Mouse (Mus musculus): ENCODE data around the gene Cab39.
"Not testable (repeated sequence)": the region's sequence is repeated elsewhere in the genome, so short reads cannot be mapped to it uniquely, and the experiment has no call there.

The Cab39 gene

DNA sequence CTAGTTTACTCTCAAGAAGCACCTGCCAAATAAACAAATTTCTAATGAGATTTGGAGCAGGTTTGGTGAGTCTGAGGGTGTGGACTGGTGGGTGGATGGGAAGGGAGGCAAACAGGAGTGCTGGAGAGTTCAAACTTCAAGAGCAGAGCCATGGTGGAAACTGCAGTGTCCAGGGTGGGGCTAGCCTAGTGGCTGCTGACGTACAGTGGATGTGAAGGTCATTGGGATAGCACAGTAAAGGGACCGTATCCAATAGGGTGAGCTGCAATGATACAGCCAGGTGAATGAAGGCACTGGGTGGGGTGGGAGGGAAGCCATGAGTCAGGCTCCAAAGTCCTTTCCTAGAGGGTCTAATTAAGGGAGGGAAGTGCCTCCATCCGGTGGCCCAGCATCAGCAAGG lies 2.7 kb upstream of the Cab39 start:
- DNase-seq (ENCODE audit: low read depth, low spot score): no peak

DNA sequence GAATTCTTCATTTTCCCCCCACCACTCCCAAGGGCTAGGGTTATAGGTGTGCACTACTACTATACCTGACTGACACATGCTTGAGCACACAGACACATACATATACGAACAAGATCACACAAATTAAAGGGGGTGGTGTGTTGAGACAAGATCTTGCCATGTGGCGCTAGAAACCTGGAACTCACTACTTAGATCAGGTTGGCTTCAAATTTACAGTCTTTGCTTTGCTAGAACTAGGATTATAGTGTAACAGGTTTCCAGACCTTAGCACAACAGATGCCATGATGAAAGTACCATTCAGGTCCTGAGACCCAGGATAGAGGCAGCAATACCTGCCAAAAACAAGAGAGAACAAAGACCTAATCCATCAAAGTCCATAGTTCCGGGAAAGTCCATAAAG lies 1.8 kb upstream of the Cab39 start:
- DNase-seq (ENCODE audit: low read depth, low spot score): no peak

DNA sequence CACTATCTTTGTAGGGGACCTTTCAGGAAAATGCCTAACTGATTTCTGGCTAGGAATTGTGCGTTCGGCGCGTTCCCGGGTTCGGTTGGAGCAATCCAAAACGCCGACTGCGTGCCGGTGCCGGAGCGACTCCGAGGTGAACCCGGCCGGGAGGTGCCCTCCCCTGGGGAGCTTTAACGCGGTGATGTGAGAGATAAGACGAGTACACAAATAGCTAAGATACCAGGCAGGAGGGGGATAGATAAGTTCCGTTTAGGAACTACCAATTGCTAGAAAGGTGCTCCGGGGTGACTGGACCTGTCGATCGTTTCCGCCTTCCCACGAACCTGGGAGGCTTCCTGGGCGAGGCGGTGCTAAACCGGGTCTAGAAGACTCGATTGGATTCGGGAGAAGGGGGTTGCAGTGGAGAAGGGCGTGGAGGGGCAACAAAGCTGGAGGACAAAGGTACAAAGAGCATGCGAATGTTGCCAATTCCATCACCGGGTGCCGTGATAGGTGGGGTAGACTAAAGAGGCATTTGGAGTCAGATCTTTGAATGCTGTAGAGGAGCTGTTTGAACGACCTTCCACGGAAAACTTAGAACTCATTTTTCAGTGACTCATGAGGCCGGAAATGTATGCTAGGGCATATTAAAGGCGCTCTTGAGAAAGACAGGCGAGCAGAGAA lies 998 bp downstream of the Cab39 start:
- no peak for DNase-seq (ENCODE audit: low read depth, low spot score)

DNA sequence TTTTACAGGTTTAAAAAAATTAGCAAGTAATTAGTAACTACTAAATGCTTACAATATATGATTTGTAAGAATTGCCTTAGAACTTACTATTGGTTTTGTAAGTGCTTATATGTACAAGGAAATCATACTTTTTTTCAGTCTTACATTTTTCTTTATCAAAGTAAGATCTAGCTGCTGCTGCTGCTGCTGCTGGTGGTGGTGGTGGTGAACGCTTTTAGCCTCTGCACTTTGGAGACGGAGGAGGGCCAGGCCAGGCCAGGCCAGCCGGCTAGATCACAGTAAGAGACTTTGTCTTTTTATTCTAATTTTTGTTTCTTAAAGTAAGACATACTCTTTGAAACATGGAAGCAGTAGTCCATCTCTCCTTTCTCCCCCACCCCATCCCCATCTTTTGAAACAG lies 2.0 kb downstream of the Cab39 start:
- no peak for DNase-seq (ENCODE audit: low read depth, low spot score)

DNA sequence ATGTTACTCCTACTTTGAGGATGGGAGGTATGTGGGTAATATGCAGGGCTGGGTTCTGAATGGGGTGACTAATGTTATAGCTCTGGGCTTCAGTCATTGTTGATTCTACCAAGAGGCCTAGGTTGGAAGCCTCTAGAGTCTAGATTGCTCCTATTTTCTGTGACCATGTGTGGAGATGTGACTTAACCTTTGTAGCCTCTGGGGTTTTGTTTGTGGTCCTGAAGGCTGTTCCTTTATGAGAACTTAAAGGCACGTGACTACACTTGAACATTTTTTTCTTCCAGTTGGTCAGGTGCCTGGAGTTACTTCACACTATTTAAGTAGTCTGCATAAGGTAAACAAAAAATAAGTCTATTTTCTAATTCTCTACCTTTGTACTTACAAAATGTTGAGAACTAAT lies 6.5 kb downstream of the Cab39 start:
- DNase-seq (ENCODE audit: low read depth, low spot score): no peak

DNA sequence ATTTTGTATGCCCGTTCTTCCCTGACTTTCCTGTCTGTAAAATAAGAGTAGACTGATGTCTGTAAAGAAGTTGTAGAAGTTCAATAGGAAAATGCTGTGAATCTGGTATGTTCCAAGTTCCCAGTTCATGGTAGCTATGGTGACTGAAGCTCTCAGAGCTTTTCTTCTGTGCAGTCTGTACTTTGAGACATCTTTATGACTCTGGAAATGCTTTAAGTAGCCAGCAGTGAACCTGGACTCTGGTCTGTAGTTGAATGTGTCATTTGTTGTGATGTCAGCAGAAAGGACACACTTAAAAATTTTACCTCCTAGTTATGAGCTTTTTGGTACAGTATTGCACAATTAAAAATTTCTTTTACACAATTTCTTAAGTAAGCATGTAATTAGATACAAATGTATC lies 9.3 kb downstream of the Cab39 start:
- DNase-seq (ENCODE audit: low read depth, low spot score): no peak

DNA sequence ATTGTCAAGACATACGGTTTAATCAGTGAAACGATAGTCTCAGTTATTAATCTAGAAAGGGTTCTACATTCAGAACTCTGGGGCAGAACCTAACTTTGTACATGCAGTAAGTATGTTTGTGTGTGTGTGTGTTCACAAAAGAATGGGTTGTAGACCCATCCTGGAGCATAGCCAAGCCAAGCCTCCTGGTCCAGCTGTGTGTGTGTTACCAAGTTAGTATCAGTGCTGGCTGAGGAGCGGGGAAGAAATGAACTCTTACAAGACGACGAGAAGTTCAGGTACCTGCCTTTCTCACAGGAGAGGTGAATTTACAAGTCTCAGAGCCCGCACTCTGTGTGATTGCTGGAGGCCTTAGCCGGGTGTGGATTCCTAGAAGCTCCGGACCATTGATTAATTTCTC lies 11.3 kb downstream of the Cab39 start:
- no peak for DNase-seq (ENCODE audit: low read depth, low spot score)

DNA sequence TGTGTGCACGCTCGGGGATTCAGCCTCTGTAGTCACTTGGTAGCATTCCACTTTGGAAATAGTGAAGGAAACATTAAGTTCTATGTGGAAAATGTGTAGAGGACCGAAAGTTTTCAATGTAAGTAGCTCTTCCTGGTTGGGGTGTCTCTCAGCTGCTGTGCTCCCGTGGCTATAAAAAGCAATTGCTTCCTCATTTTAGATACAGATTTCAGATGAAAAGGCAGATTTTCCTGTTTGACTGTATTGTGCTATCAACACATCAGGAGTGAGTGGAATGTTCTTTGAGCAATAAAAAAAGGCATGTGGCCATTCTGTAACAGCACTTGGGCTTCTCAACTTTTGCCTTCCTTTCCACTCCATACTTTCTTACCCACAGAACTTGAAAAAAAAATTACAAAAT lies 16.0 kb downstream of the Cab39 start:
- no peak for DNase-seq (ENCODE audit: low read depth, low spot score)

DNA sequence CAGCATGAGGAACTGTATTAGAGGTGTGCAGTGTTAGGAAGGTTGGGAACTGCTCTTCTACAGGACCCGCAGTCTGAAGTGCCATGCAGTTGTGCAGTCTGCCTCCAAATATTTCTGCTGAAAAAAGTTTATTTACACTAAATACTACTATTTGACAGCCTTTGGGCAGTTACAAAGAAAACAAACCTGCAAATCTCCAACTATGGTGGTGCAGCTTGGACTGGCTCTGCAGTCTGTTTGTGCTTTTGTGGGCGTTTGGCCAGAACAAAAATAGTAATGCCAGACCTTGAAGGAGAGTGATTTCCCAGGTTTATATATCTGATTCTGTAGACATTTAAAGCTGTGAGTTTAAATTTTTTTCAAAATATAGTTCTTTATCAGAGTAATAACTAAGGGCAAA lies 17.1 kb downstream of the Cab39 start:
- no peak for DNase-seq (ENCODE audit: low read depth, low spot score)

DNA sequence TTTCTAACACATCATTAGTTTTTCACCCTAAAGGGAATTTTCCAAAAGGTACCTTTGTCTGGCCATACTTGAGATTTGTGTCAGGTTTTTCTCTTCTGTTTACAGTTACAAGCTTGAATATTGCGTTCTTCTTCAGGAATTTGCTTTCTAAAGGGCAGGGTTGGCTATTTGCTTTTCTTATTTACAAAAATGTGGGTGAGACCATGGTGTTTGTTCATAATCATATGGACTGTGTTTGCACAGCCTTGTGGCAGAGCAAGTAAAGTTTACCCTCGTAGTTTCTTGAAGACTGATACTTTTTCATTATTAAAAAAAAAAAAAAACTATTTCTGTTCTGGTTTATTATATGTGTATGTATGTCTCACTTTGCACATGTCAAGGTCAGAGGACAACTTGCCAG lies 17.5 kb downstream of the Cab39 start:
- DNase-seq (ENCODE audit: low read depth, low spot score): no peak

DNA sequence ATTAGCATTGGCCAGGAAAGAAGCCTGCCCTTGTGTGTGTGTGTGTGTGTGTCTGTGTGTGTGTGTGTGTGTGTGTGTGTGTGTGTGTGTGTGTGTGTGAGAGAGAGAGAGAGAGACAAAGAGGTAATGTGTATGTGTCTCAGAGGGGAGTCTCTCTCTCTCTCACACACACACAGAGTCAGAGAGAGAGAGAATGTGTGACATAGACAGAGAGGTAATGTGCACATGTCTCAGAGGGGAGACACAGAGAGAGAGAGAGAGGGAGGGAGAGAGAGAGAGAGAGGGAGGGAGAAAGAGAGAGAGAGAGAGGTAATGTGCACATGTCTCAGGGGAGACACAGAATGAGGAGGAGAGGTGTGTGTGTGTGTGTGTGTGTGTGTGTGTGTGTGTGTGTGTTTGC lies 21.0 kb downstream of the Cab39 start:
- not testable (repeated sequence) for DNase-seq (ENCODE audit: low read depth, low spot score)

DNA sequence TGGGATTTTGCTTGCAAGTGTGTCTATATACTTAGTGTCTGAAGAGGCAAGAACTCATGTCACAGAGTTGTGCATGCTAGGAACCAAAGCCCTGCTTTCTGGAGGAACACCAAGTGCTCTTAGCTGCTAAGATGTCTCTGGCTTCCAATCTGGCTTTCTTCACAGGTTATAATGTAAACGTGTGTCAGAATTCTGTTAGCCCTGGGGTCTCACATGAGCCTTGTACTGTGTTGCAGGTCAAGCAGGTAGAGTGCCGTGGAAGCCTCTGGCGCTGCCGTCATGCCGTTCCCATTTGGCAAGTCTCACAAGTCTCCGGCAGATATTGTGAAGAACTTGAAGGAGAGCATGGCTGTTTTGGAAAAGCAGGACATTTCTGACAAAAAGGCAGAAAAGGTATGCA lies 24.9 kb downstream of the Cab39 start:
- DNase-seq (ENCODE audit: low read depth, low spot score): no peak

DNA sequence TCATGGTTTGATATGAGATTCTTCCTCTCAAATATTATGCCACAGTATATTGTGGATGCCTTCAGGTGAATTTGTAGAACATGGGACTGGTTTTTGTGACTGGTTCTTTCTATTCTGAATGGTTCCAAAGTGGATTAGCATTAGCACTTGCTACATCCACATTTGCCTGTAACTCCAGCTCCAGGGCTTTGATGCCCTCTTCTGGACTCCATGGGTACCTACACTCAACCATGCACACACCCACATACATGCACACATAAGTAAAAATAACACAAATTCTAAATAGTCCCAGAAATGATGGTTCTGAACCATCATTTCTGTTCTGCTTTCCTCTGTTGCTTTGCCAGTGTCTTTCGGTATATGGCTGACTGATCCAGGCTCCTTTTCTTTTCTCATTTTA lies 26.5 kb downstream of the Cab39 start:
- DNase-seq (ENCODE audit: low read depth, low spot score): no peak

DNA sequence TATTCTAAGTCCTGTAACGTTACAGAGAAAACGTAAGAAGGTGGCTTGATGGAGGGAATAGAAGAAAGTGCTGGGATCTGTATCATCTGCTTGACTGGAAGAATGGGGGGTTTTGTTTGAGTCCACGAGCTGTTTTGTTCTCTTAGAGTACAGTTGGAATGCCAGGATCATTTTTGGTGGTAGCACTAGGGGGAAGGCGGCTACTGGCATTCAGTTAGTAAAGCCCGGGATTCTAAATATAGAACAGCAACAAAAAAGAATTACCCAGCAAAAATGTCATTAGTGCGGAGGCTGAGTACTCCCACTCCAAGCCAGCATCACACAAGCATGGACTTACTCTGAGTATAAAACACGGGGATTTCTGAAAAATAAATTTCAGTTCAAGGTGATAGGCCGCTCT lies 29.0 kb downstream of the Cab39 start:
- no peak for DNase-seq (ENCODE audit: low read depth, low spot score)

DNA sequence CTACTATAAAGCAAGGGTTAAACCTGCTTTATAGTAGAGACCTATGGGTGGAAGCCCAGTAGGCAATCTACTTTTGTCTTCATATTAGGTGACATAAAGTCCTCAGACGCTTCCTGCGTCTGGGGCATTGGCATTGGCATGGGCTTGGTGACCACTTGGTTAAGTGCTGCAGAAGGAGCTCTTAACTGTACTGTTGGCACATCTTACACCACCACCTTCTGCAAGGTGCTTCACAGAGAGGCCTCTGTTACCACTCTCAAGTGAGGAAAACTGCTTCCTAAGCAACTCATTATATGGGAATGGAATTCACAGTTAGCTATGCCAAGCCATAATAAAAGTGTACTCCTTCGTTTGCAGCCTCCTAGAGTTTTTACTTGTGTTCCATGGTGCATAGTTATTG lies 31.7 kb downstream of the Cab39 start:
- DNase-seq (ENCODE audit: low read depth, low spot score): no peak

DNA sequence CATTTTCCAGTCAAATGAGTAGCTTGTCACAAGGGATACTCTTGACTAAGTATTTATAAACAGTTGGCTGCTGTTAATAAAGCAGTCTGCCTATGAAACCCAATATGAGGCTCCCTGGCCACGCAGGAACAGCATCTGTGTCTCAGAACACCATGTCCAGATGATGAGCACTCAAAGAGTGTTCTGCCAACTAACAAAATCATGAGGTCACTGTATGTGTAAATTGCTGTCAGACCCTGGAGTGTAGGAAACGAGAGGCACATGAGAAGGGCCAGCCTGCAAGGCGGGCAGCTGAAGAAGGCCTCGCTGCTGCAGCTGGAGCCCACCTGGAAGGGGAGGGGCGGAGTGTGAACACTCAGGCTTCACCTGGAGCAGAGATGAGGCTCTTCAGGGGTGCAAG lies 33.9 kb downstream of the Cab39 start:
- no peak for DNase-seq (ENCODE audit: low read depth, low spot score)

DNA sequence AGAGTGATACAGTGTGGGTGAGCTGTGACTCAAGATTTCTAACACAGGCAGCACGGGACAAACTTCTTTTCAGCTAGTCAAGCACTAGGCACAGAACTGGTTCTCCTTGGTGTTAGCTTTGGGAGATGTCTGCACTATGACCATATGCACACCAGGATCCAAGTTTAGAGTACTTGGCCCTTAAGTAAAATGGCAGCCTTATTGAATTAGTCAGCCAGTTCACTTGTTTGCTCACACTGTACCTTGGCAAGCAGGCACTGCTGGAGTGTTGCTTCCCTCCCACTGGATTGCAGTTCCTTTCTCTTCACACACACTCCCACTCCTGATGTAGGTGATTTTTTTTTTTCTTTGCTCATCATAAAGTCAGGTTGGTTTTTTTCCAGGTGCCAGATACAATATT lies 35.8 kb downstream of the Cab39 start:
- no peak for DNase-seq (ENCODE audit: low read depth, low spot score)

DNA sequence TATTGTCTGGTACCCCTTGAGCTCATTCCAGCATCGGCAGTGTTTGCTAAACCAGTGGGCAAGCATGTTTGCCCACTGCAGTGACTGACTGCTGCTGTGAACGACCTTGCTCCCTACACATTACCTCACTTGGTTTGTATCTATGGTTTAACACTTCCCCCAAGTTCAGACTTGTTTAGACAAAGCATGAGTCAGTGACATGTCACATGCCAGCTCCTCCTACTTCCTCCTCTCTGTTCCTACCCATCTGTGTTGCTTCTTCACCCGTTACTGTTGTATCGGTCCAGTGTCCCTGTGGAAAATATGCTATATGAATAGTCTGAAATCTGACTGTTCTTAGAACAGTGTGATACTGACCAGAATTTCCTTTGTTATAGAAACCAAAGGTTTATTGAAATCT lies 44.8 kb downstream of the Cab39 start:
- no peak for DNase-seq (ENCODE audit: low read depth, low spot score)

DNA sequence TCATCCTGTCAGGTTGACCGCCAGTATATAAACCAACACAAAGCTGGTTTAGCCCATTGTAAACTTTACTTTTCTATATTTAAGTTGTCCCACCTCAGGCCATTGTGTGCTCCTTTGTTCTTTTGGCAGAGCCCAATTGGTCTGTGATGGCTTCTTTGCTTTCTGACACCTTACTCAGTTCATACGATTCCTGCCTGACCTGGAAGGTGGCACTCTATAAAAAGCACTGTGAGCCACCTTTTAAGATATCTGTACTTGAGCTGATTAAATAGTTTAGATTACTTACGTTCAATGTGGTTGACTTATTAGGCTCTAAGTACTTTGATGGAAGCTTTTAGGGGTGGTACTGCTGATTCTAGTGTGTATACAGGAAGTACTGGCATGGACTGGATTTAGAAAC lies 46.1 kb downstream of the Cab39 start:
- no peak for DNase-seq (ENCODE audit: low read depth, low spot score)

DNA sequence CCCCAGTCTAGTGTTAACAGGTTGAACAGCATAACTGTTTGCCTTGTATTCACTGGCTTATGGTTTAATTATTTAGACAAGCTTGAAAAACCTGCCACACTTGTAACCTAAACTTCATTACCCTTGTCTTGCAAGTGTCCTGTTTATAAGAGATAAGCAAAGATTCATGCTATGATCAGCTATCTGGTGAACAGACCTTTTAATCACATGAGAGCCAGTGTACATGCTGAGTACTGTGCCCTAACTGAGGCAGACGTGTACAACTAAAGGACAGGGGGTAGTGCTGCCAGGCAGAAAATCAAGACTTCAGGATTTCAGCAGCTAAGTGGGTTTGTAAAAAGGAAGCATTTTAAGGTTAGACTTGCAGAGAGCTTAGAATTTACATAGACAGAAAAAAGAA lies 46.5 kb downstream of the Cab39 start:
- no peak for DNase-seq (ENCODE audit: low read depth, low spot score)

DNA sequence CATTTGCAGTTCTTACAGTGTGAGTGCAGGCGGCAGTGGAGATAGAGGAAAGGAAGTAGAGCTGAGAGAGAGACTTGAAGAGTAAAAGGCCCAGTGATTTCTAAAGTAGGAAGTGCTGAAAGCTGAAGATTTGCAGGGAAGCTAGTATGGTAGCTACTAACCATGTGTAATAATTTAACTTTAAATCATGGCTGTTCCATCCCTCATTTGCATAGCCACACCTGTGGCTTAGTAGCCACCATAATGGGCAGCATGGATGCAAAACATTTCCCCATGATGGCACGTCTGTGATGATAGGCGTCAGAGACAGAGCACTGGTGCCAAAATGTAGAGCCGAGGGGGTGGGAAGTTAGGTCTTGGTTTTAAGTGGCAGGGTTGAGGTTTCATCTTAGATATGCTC lies 47.2 kb downstream of the Cab39 start:
- DNase-seq (ENCODE audit: low read depth, low spot score): no peak

DNA sequence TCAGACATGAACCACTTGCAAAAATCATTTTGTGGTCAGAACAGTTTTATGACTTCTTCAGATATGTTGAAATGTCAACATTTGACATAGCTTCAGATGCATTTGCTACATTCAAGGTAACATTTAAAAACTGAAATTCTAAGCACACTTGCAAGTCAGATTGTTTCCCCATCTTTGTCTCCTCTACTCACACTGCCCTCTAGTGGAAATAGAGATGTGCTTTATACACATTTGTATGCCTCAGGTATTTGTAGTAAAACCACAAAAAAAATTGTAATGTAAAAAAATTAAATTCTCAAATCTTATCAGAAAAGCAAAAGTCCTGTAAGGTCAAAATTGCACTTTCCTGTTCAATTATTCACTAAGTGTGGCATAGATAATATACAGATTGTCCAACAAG lies 49.0 kb downstream of the Cab39 start:
- no peak for DNase-seq (ENCODE audit: low read depth, low spot score)

DNA sequence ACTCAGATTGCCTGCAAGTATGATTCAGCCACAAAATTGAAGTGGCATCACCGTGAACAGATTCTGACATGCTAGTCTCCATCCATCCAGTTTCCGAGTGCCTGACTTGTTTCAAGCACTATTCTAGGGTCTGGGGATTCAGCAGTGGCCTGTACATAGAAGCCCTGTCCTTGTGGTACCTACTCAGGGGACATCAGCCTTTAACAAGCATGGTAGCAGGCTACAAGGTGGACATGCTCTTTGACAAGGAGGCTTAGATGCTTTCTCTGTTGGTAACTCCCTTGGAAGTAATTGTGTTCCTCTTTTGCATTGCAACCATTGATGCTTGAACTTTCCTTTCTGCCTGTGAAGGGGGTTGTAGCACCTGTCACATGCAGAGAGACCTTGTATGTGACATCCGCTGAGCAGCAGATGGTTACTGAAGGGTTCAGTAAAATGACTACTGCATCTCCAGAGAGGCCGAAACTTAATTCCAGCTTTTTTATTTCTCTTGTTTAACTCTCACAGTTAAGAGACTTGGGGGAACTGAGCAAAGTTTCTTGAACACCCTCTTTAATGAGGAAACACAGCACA lies 50.1 kb downstream of the Cab39 start:
- no peak for DNase-seq (ENCODE audit: low read depth, low spot score)

DNA sequence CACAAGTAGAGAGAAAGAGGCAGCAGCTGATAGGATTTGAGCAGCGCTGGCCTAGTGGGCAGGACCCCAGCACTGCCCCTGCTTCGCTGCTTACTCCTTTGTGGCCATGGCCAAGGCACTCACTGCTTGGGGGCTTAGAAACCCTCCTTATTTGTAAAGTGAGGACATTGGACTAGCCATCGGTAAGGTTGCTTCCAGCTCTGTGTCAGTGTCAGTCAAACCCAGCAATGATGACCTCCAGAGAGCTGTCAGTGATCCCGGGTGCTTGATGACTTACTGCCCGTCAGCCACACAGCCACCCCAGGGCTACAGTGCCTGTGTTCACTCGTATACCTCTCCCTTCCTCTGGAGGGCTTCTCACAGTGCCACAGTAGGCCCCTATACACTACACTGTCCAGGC lies 51.7 kb downstream of the Cab39 start:
- no peak for DNase-seq (ENCODE audit: low read depth, low spot score)
